Mouse (Mus musculus) limb, embryonic 11.5 days (tissue): Measurements from ENCODE around the gene Ncoa3. TPM values are rescaled to one million over a fixed set of nuclear protein-coding genes. Genes with fewer than 3 reads are reported as not detected.

Experiments used
- ATAC-seq: fragments of 200-750 bp; cut with Nextera tagmentation; 2 replicates; pipeline ENCODE4 v1.8.0; 2017; ENCODE audit warnings: low read depth; ENCODE audit not compliant: insufficient number of reproducible peaks, low FRiP score, low TSS enrichment
- DNase-seq: peaks from one replicate; pipeline ENCODE4 v3.0.0-alpha.2; 2015; ENCODE audit warnings: low spot score
- H3K27ac ChIP-seq: fragments of 300-500 bp; sonication (generic); replicated peaks from 2 replicates; pipeline ENCODE4 v1.5.1; 2014; ENCODE audit warnings: low read depth, mild to moderate bottlenecking, low read length
- H3K27me3 ChIP-seq: fragments of 300-500 bp; sonication (generic); 2 replicates; pipeline ENCODE4 v1.6.1; 2014; ENCODE audit warnings: mild to moderate bottlenecking, low read length, mixed read lengths; ENCODE audit not compliant: control insufficient read depth, insufficient read depth
- H3K36me3 ChIP-seq: fragments of 300-500 bp; sonication (generic); 2 replicates; pipeline ENCODE4 v1.6.1; 2014; ENCODE audit warnings: mild to moderate bottlenecking, low read length, moderate library complexity, mixed read lengths; ENCODE audit not compliant: control insufficient read depth, insufficient read depth
- H3K4me1 ChIP-seq: fragments of 300-500 bp; sonication (generic); 2 replicates; pipeline ENCODE4 v1.6.1; 2014; ENCODE audit warnings: low read length, mixed read lengths; ENCODE audit not compliant: control insufficient read depth, insufficient read depth
- H3K4me2 ChIP-seq: fragments of 300-500 bp; sonication (generic); 2 replicates; pipeline ENCODE4 v1.6.1; 2014; ENCODE audit warnings: low read depth, mild to moderate bottlenecking, moderate library complexity; ENCODE audit not compliant: severe bottlenecking
- H3K4me3 ChIP-seq: fragments of 300-500 bp; sonication (generic); 2 replicates; pipeline ENCODE4 v1.5.1; 2014; ENCODE audit warnings: low read depth, low read length
- H3K9ac ChIP-seq: fragments of 300-500 bp; sonication (generic); 2 replicates; pipeline ENCODE4 v1.6.1; 2014; ENCODE audit warnings: mild to moderate bottlenecking, low read length
- H3K9me3 ChIP-seq: fragments of 300-500 bp; sonication (generic); 2 replicates; pipeline ENCODE4 v1.6.1; 2016; ENCODE audit warnings: low read length; ENCODE audit not compliant: control insufficient read depth
- WGBS: fragments of 180-500 bp; shearing (Covaris S2); extraction: QIAGEN DNeasy Blood & Tissue Kit; methylation state at CpG from one replicate; pipeline ENCODE4 v1.1.7; 2014; 5-methylcytosine and 5-hydroxymethylcytosine counted together
- polyA plus RNA-seq: library from polyadenylated mRNA; unstranded; fragments of >200 nt; fragmentation: Nextera tagmentation; extraction: Ambion mirVana; gene quantifications from 2 replicates; pipeline ENCODE4 v1.2.1, GENCODE M21; 2014

Ncoa3 gene
- polyA plus RNA-seq, 1 experiment from 2014 or later: 18.5 TPM

- peaks cover 27% of the 10 kb centered on the region for H3K36me3 ChIP-seq
- no peak for ATAC-seq
- 84% methylated on average over 6 of the region's 6 CpGs for WGBS
These were observed 100.0 kb downstream of the Ncoa3 start for GRCm38 (mm10) chr2:166092412-166092811.

DNA sequence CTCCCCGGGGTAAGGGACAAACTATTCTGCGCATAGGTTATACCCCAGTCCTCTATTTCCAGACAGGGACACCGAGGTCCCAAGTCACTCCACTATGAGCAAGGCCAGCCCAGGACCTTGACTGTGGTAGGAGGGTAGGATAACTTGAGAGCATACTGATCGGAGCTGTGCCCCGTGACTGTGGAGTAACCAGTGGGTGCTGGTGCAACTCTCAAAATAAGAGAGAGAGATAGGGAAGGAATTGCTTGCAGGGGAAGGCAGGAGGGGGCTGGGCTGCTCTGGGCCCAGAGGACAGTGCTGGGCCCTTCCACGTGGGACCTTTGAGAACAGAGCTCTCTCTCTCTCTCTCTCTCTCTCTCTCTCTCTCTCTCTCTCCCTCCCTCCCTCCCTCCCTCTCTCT, 103.9 kb downstream of the Ncoa3 start:
- no peaks in the 10 kb centered on the region for H3K27me3 ChIP-seq
- no peak overlapping the region for H3K4me2 ChIP-seq
- no peaks in the 10 kb centered on the region for H3K4me1 ChIP-seq
- no peak overlapping the region for H3K4me3 ChIP-seq
- H3K36me3 ChIP-seq: peaks cover 28% of the 10 kb centered on the region
- 91% methylated on average over 6 of the region's 6 CpGs for WGBS
- H3K9ac ChIP-seq: no peak overlapping the region
- DNase-seq: no peak
- ATAC-seq: no peak
- H3K27ac ChIP-seq: no peak overlapping the region
- H3K9me3 ChIP-seq: no peaks in the 10 kb centered on the region

More at GRCm38 (mm10) chr2:166092412-166092811, 100.0 kb downstream of the Ncoa3 start:
- Histone ChIP-seq H3K27ac (no peak overlapping the region), H3K9ac (no peak overlapping the region), H3K4me1 (peaks cover 5% of the 10 kb centered on the region), H3K9me3 (no peaks in the 10 kb centered on the region), H3K4me3 (no peak overlapping the region), H3K27me3 (no peaks in the 10 kb centered on the region), H3K4me2 (no peak overlapping the region)
- no peak for DNase-seq

- Histone ChIP-seq H3K36me3 (peaks cover 28% of the 10 kb centered on the region), H3K27me3 (no peaks in the 10 kb centered on the region), H3K4me3 (no peak overlapping the region), H3K4me2 (no peak overlapping the region), H3K9me3 (no peaks in the 10 kb centered on the region), H3K4me1 (no peaks in the 10 kb centered on the region), H3K9ac (no peak overlapping the region), H3K27ac (no peak overlapping the region)
- DNase-seq (no peak), ATAC-seq (no peak)
- WGBS: 97% methylated on average over 1 of the region's 1 CpGs
These were observed 104.4 kb downstream of the Ncoa3 start for GRCm38 (mm10) chr2:166096834-166097233.

GRCm38 (mm10) chr2:166097443-166098291, 105.2 kb downstream of the Ncoa3 start:
- H3K27ac ChIP-seq: no peak overlapping the region
- H3K9me3 ChIP-seq: no peaks in the 10 kb centered on the region
- no peaks in the 10 kb centered on the region for H3K4me1 ChIP-seq
- no peak overlapping the region for H3K4me2 ChIP-seq
- 86% methylated on average over 18 of the region's 18 CpGs for WGBS
- peaks cover 25% of the 10 kb centered on the region for H3K36me3 ChIP-seq
- H3K4me3 ChIP-seq: no peak overlapping the region
- ATAC-seq: no peak
- DNase-seq: peak; percentile 53
- no peaks in the 10 kb centered on the region for H3K27me3 ChIP-seq
- no peak overlapping the region for H3K9ac ChIP-seq

GRCm38 (mm10) chr2:166098292-166098933, 106.0 kb downstream of the Ncoa3 start:
- WGBS: 84% methylated on average over 15 of the region's 15 CpGs
- ATAC-seq (no peak), DNase-seq (no peak)
- no peaks in the 10 kb centered on the region for H3K27me3 ChIP-seq
- H3K9me3 ChIP-seq: no peaks in the 10 kb centered on the region
- no peak overlapping the region for H3K4me3 ChIP-seq
- H3K4me2 ChIP-seq: no peak overlapping the region
- H3K9ac ChIP-seq: no peak overlapping the region
- no peak overlapping the region for H3K27ac ChIP-seq
- no peaks in the 10 kb centered on the region for H3K4me1 ChIP-seq
- peaks cover 21% of the 10 kb centered on the region for H3K36me3 ChIP-seq

GRCm38 (mm10) chr2:166100309-166101262, 108.2 kb downstream of the Ncoa3 start:
- no peak for ATAC-seq
- H3K36me3 ChIP-seq: peaks cover 3% of the 10 kb centered on the region; the same call in 1 of the 2 replicates

DNA sequence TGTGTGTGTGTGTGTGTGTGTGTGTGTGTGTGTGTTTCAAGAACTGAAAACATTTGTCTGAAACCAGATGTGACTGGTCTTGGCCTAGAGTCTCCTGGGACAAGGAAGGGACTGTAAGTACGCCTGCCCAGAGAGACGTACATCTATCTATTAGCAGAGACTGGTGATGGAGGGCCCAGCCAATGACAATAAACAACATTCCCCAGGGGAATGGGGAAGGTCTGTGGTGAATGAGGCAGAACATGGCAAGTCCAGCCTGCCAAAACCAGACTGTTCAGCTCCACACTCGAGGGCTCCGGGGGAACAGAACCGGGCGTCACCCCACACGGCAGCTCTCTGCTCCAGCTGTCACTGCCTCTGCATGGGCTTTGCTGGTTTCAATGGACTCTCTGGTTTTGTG, 110.5 kb downstream of the Ncoa3 start:
- Histone ChIP-seq H3K4me2 (no peak overlapping the region), H3K27me3 (no peaks in the 10 kb centered on the region), H3K27ac (no peak overlapping the region), H3K4me1 (no peaks in the 10 kb centered on the region; the same call in 1 of the 2 replicates), H3K9me3 (no peaks in the 10 kb centered on the region), H3K9ac (no peak overlapping the region), H3K4me3 (no peak overlapping the region), H3K36me3 (no peaks in the 10 kb centered on the region; the same call in 1 of the 2 replicates)
- WGBS: 91% methylated on average over 7 of the region's 7 CpGs
- DNase-seq (no peak), ATAC-seq (no peak)

More at GRCm38 (mm10) chr2:166100309-166101262, 108.2 kb downstream of the Ncoa3 start:
- Histone ChIP-seq H3K27me3 (no peaks in the 10 kb centered on the region), H3K4me1 (no peaks in the 10 kb centered on the region), H3K27ac (no peak overlapping the region), H3K4me2 (no peak overlapping the region), H3K9ac (no peak overlapping the region), H3K9me3 (no peaks in the 10 kb centered on the region), H3K4me3 (no peak overlapping the region)
- DNase-seq: no peak
- WGBS: 91% methylated on average over 21 of the region's 21 CpGs

GRCm38 (mm10) chr2:166105911-166106310, 113.5 kb downstream of the Ncoa3 start:
- ATAC-seq: no peak
- no peak for DNase-seq
- no peaks in the 10 kb centered on the region; the same call in 1 of the 2 replicates for H3K4me1 ChIP-seq
- no peaks in the 10 kb centered on the region for H3K27me3 ChIP-seq
- H3K27ac ChIP-seq: no peak overlapping the region
- peaks cover 2% of the 10 kb centered on the region; the same call in 1 of the 2 replicates for H3K36me3 ChIP-seq
- 68% methylated on average over 9 of the region's 9 CpGs for WGBS
- no peak overlapping the region for H3K9ac ChIP-seq
- no peak overlapping the region for H3K4me3 ChIP-seq
- no peaks in the 10 kb centered on the region for H3K9me3 ChIP-seq
- H3K4me2 ChIP-seq: no peak overlapping the region
